Mouse (Mus musculus) olfactory bulb, adult 2 months (tissue): ENCODE results near the gene Zdhhc19. TPM values are rescaled to one million over a fixed set of nuclear protein-coding genes. Genes with fewer than 3 reads are reported as not detected.

Experiments
- H3K27ac ChIP-seq: fragments of 200-500 bp; 2 replicates; pipeline ENCODE4 v1.5.1; 2012; ENCODE audit warnings: low read depth, low read length; ENCODE audit not compliant: insufficient read depth
- H3K4me1 ChIP-seq: fragments of 200-500 bp; 2 replicates; pipeline ENCODE4 v1.6.1; 2012; ENCODE audit warnings: low read length; ENCODE audit not compliant: control insufficient read depth, insufficient read depth
- H3K4me3 ChIP-seq: fragments of 200-500 bp; 2 replicates; pipeline ENCODE4 v1.5.1; 2012; ENCODE audit warnings: mild to moderate bottlenecking, low read depth, low read length, moderate library complexity; ENCODE audit not compliant: insufficient read depth
- CTCF ChIP-seq: fragments of 200-500 bp; IDR thresholded peaks from 2 replicates; pipeline ENCODE4 v1.5.1; 2012; ENCODE audit warnings: low read depth, mild to moderate bottlenecking, low read length, moderate library complexity; ENCODE audit not compliant: insufficient read depth
- POLR2A ChIP-seq: fragments of 200-500 bp; IDR thresholded peaks from 2 replicates; pipeline ENCODE4 v1.6.1; 2012; ENCODE audit warnings: mild to moderate bottlenecking, low read depth, low read length, moderate library complexity; ENCODE audit not compliant: insufficient read depth
- WGBS: fragments of 180-500 bp; shearing (Covaris S2); methylation state at CpG from one replicate; pipeline ENCODE4 v1.1.7; 2018; 5-methylcytosine and 5-hydroxymethylcytosine counted together
- polyA plus RNA-seq: library from polyadenylated mRNA; stranded (reverse); fragments of >200 nt; gene quantifications from 2 replicates; pipeline ENCODE4 v1.2.4, GENCODE M21; 2012; ENCODE audit warnings: low replicate concordance; ENCODE audit not compliant: missing spikeins, insufficient read depth, insufficient read length

The Zdhhc19 gene
- polyA plus RNA-seq, 1 experiment, result not detected

- TF ChIP-seq CTCF (no peak), POLR2A (no peak)
- WGBS, result 95% methylated on average over 5 of the region's 5 CpGs
- H3K4me1 ChIP-seq, result no peaks in the 10 kb centered on the region
Observed at GRCm38 (mm10) chr16:32461713-32462112, 34.4 kb upstream of the Zdhhc19 start.

GRCm38 (mm10) chr16:32462950-32463349 lies 33.1 kb upstream of the Zdhhc19 start:
- WGBS, result 91% methylated on average over 16 of the region's 16 CpGs
- TF ChIP-seq CTCF (no peak), POLR2A (no peak)
- no peak overlapping the region for H3K4me3 ChIP-seq
- no peaks in the 10 kb centered on the region for H3K4me1 ChIP-seq
- no peak overlapping the region for H3K27ac ChIP-seq

More at GRCm38 (mm10) chr16:32461713-32462112, 34.4 kb upstream of the Zdhhc19 start:
- no peak overlapping the region for H3K27ac ChIP-seq
- no peak overlapping the region for H3K4me3 ChIP-seq

- Histone ChIP-seq H3K27ac (no peak overlapping the region), H3K4me1 (no peaks in the 10 kb centered on the region), H3K4me3 (no peak overlapping the region)
- 97% methylated on average over 2 of the region's 2 CpGs for WGBS
- TF ChIP-seq CTCF, result no peak
Observed at GRCm38 (mm10) chr16:32463426-32463825, 32.6 kb upstream of the Zdhhc19 start.

GRCm38 (mm10) chr16:32464908-32465307 lies 31.2 kb upstream of the Zdhhc19 start:
- H3K27ac ChIP-seq, result no peak overlapping the region
- 0% methylated on average over 1 of the region's 1 CpGs for WGBS
- no peak for TF ChIP-seq POLR2A
- TF ChIP-seq CTCF, result no peak
- no peaks in the 10 kb centered on the region for H3K4me1 ChIP-seq
- H3K4me3 ChIP-seq, result no peak overlapping the region

GRCm38 (mm10) chr16:32468488-32468887 lies 27.6 kb upstream of the Zdhhc19 start:
- WGBS, result 67% methylated on average over 3 of the region's 3 CpGs
- Histone ChIP-seq H3K4me3 (no peak overlapping the region), H3K4me1 (no peaks in the 10 kb centered on the region)

GRCm38 (mm10) chr16:32469404-32470105 lies 26.5 kb upstream of the Zdhhc19 start:
- H3K4me1 ChIP-seq, result no peaks in the 10 kb centered on the region
- no peak overlapping the region for H3K4me3 ChIP-seq
- TF ChIP-seq POLR2A (no peak), CTCF (no peak)
- WGBS, result 86% methylated on average over 5 of the region's 5 CpGs
- no peak overlapping the region for H3K27ac ChIP-seq

More at GRCm38 (mm10) chr16:32468488-32468887, 27.6 kb upstream of the Zdhhc19 start:
- no peak overlapping the region for H3K27ac ChIP-seq
- TF ChIP-seq CTCF, result no peak
- no peak for TF ChIP-seq POLR2A

- TF ChIP-seq CTCF, result no peak
- no peak for TF ChIP-seq POLR2A
- no peaks in the 10 kb centered on the region for H3K4me1 ChIP-seq
- 67% methylated on average over 7 of the region's 7 CpGs for WGBS
- H3K27ac ChIP-seq, result 0 out of 2 replicates have a peak overlapping the region, but pooled peaks have one; percentile 3
- H3K4me3 ChIP-seq, result no peak overlapping the region
Observed at GRCm38 (mm10) chr16:32472276-32473015, 23.6 kb upstream of the Zdhhc19 start.

GRCm38 (mm10) chr16:32477315-32477714 lies 18.8 kb upstream of the Zdhhc19 start:
- Histone ChIP-seq H3K27ac (no peak overlapping the region), H3K4me1 (no peaks in the 10 kb centered on the region), H3K4me3 (no peak overlapping the region)
- 85% methylated on average over 6 of the region's 6 CpGs for WGBS
- no peak for TF ChIP-seq POLR2A
- TF ChIP-seq CTCF, result no peak

GRCm38 (mm10) chr16:32479415-32479814 lies 16.6 kb upstream of the Zdhhc19 start:
- 74% methylated on average over 2 of the region's 2 CpGs for WGBS
- TF ChIP-seq POLR2A (no peak), CTCF (no peak)
- H3K4me1 ChIP-seq, result no peaks in the 10 kb centered on the region
- H3K4me3 ChIP-seq, result no peak overlapping the region
- no peak overlapping the region for H3K27ac ChIP-seq
